Mouse (Mus musculus) ES-E14 (cell line): ENCODE measurements around the gene Polr2l.

Experiments
- CHD2 ChIP-seq: IDR thresholded peaks from 2 replicates; pipeline ENCODE4 v1.6.1; 2014; ENCODE audit warnings: mild to moderate bottlenecking, low read depth, low read length, inconsistent platforms
- HCFC1 ChIP-seq: IDR thresholded peaks from 2 replicates; pipeline ENCODE4 v1.6.1; 2012; ENCODE audit warnings: low read length, inconsistent platforms, borderline replicate concordance; ENCODE audit not compliant: insufficient read depth
- MAFK ChIP-seq: IDR thresholded peaks from 2 replicates; pipeline ENCODE4 v1.6.1; 2014; ENCODE audit warnings: mild to moderate bottlenecking, low read depth, low read length, inconsistent platforms; ENCODE audit not compliant: insufficient read depth

DNA sequence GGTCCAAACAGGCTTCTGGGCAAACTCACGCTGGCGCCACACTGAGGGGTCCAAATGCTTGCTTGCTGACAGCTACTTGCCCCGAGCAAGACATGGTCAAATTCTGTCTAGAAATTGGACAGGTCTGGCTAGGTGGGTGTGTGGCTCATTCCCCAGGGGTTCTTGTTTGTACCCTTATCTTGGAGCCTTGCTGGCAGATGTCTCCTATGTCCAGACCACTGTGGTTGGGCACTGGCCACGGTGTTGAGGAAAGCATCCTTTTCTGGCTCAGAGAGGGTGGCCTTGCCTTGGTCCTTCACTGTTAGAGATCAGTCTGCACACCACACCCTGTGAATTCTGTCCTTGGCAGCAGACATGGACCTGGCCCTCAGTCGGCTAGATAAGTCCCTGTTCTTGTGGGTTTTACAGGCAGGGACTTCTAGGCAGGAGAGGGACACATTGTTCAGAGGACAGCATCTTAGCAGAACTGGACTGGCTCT, 3.4 kb upstream of the Polr2l start:
- TF ChIP-seq HCFC1 (no peak), CHD2 (no peak), MAFK (no peak)
